Mouse (Mus musculus) heart, embryonic 16.5 days (tissue): ENCODE measurements around the gene Htra1. TPM values are rescaled to one million over a fixed set of nuclear protein-coding genes. Genes with fewer than 3 reads are reported as not detected.

Source experiments
- ATAC-seq: fragments of 200-750 bp; cut with Nextera tagmentation; replicated peaks from 2 replicates; pipeline ENCODE4 v1.8.0; 2017; ENCODE audit warnings: moderate number of reproducible peaks; ENCODE audit not compliant: insufficient read depth, low FRiP score; ENCODE audit errors: extremely low read depth
- H3K27ac ChIP-seq: fragments of 300-500 bp; sonication (generic); 2 replicates; pipeline ENCODE4 v1.5.1; 2014; ENCODE audit warnings: mild to moderate bottlenecking, low read length, control low read depth, moderate library complexity
- H3K27me3 ChIP-seq: fragments of 300-500 bp; sonication (generic); 2 replicates; pipeline ENCODE4 v1.6.1; 2014; ENCODE audit warnings: low read length, mixed read lengths; ENCODE audit not compliant: control insufficient read depth, insufficient read depth
- H3K36me3 ChIP-seq: fragments of 300-500 bp; sonication (generic); 2 replicates; pipeline ENCODE4 v1.6.1; 2014; ENCODE audit not compliant: control insufficient read depth, insufficient read depth
- H3K4me1 ChIP-seq: fragments of 300-500 bp; sonication (generic); 2 replicates; pipeline ENCODE4 v1.6.1; 2014; ENCODE audit warnings: low read length, mixed read lengths; ENCODE audit not compliant: control insufficient read depth, insufficient read depth
- H3K4me2 ChIP-seq: fragments of 300-500 bp; sonication (generic); 2 replicates; pipeline ENCODE4 v1.6.1; 2014; ENCODE audit warnings: low read depth, mild to moderate bottlenecking, control low read depth, low read length
- H3K4me3 ChIP-seq: fragments of 300-500 bp; sonication (generic); 2 replicates; pipeline ENCODE4 v1.5.1; 2014; ENCODE audit warnings: mild to moderate bottlenecking, control low read depth, low read length
- H3K9ac ChIP-seq: fragments of 300-500 bp; sonication (generic); 2 replicates; pipeline ENCODE4 v1.6.1; 2014; ENCODE audit warnings: low read length, control low read depth
- H3K9me3 ChIP-seq: fragments of 300-500 bp; sonication (generic); replicated peaks from 2 replicates; pipeline ENCODE4 v1.6.1; 2016; ENCODE audit warnings: low read length; ENCODE audit not compliant: control insufficient read depth
- WGBS: fragments of 180-500 bp; shearing (Covaris S2); extraction: QIAGEN DNeasy Blood & Tissue Kit; methylation state at CpG from one replicate; pipeline ENCODE4 v1.1.7; 2014; 5-methylcytosine and 5-hydroxymethylcytosine counted together
- polyA plus RNA-seq: library from polyadenylated mRNA; unstranded; fragments of >200 nt; fragmentation: Nextera tagmentation; extraction: Ambion mirVana; gene quantifications from 2 replicates; pipeline ENCODE4 v1.2.1, GENCODE M21; 2015

Htra1 gene
- polyA plus RNA-seq, 1 experiment from 2014 or later, result 65.6 TPM

DNA sequence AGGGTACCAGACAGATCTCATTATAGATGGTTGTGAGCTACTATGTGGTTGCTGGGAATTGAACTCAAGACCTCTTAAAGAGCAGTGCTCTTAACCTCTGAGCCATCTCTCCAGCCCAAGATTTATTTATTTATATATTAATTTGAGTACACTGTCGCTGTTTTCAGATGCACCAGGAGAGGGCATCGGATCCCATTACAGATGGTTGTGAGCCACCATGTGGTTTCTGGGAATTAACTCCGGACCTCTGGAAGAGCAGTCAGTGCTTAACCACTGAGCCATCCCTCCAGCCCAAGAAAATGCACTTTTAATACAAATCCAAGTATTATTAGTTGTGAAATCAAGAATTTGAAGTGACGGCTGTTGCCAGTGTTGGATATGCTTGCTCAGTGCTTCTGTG lies 37.5 kb upstream of the Htra1 start:
- WGBS, result 85% methylated on average over 4 of the region's 4 CpGs
- no peak for ATAC-seq
- Histone ChIP-seq H3K27ac (no peak overlapping the region), H3K27me3 (no peaks in the 10 kb centered on the region), H3K9ac (no peak overlapping the region), H3K4me3 (no peak overlapping the region), H3K4me1 (no peaks in the 10 kb centered on the region), H3K9me3 (no peaks in the 10 kb centered on the region), H3K36me3 (peaks cover 30% of the 10 kb centered on the region), H3K4me2 (no peak overlapping the region)

DNA sequence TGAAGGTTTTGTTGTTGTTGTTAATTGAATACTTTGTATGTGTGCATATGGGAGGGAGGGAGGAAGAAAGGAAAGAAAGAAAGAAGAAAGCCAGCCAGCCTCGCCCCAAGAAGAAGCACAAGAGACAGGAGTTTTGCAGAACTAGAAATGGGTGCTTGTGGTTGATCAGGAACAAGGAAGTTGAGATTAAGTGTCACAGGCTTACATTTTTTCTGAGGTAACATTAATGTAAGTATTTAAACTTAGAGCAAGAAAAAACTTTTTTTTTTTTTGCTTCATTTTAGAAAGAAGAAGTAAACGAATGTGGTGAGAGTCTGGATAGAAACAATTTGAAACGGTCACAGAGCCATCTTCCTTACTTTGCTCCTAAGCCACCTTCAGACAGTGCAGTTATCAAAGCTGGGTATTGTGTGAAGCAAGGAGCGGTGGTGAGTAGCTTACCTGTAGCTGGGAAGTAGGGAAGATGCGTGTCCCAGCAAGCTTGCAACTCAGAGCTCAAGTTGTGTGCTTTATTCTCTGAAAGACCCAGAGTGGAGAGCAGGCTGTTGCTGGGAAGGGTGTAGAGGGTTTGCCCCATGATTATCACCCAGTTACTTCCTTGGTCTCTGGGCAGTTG lies 35.6 kb upstream of the Htra1 start:
- Histone ChIP-seq H3K4me1 (no peaks in the 10 kb centered on the region), H3K4me3 (no peak overlapping the region), H3K27me3 (no peaks in the 10 kb centered on the region), H3K9me3 (no peaks in the 10 kb centered on the region), H3K27ac (no peak overlapping the region), H3K9ac (no peak overlapping the region), H3K4me2 (no peak overlapping the region), H3K36me3 (peaks cover 39% of the 10 kb centered on the region)
- WGBS, result 87% methylated on average over 5 of the region's 5 CpGs
- ATAC-seq, result no peak

DNA sequence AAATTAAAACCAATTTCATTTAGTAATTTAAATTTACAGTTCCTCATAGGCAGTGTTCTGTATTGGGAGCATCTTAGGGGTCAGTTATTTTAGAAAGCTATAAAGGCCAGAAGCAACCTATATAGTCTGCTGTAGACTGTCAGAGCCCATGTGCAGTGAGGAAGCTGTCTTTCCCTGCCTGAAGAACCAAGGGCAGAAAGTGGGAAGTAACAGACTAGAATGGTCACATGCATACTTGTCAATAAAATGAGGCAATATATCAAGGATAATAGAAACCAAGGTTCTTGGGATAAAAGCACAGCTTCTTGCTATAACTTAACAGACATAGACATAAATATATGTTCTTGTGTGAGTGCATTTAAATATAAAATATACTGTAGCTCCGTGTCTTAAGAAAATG lies 33.0 kb upstream of the Htra1 start:
- no peaks in the 10 kb centered on the region for H3K4me1 ChIP-seq
- no peak overlapping the region for H3K9ac ChIP-seq
- WGBS, result 87% methylated on average over 1 of the region's 1 CpGs
- no peak overlapping the region for H3K4me2 ChIP-seq
- H3K4me3 ChIP-seq, result no peak overlapping the region
- no peak for ATAC-seq
- no peaks in the 10 kb centered on the region for H3K9me3 ChIP-seq
- H3K27me3 ChIP-seq, result no peaks in the 10 kb centered on the region
- peaks cover 29% of the 10 kb centered on the region for H3K36me3 ChIP-seq
- H3K27ac ChIP-seq, result no peak overlapping the region

DNA sequence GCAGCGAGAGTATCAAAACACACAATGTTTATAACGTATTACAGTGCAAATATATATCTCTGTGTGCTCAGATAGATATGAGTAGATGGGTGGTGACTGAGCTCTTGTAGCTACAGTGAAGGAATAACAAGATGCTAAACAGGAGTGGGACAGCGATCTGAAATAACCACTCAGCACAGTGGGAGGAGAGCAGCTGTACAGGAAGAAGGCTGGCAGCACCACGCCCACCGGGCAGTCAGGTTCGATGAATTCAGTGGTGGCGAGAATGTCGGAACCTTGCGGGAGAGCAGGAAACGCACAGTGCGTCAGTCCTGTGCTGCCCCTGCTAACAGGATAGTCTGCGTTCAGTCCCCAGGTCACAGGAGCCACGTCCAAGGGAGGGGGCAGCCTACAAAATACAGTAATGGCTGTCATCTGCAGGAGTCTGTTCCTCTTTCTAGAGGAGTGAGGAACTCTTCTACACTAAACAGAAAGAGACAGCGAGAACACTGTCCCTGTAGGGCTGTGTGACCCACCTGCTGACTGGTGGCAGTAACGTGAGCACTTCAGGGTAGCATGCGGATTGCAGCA lies 32.3 kb upstream of the Htra1 start:
- 81% methylated on average over 16 of the region's 16 CpGs for WGBS
- ATAC-seq, result no peak

DNA sequence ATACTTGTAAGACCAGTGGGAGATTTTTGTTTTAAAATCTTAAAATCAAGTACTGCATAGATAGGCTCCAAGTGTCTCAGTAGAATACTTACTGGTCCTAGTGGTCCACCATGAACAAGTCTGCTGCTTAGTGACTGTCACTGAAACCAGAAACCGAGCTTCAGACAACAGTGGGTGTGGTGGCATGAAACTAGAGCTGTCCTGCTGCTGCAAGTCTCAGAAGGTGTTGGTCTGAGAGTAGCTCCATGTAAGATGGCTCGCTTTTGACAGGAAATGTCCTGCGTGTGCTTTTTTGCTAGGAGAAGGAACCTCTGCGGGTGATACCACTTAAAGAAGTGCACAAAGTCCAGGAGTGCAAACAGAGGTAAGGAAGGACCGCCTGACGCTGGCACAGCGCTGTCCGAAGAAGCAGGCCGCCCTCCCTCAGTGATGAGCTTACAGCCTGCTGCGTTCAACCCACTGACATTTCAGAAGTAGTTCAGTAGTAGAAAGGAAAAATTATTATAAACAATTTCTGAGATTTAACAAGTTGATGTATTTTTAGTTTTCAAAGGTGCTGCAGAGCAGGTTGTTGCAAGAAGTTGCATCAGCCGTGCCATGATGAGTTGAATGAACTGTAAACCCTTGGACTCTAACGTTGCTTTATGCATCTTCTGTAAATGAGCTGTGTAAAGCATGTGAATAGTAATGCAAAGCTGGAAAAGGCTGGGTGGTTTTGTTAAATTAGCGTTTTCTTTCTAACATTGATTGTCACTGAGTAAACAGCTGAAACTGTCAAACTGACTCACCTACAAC lies 31.1 kb upstream of the Htra1 start:
- no peak for ATAC-seq
- Histone ChIP-seq H3K9me3 (no peaks in the 10 kb centered on the region), H3K4me1 (no peaks in the 10 kb centered on the region), H3K4me2 (no peak overlapping the region), H3K4me3 (no peak overlapping the region), H3K27me3 (no peaks in the 10 kb centered on the region), H3K27ac (no peak overlapping the region), H3K36me3 (peaks cover 32% of the 10 kb centered on the region), H3K9ac (no peak overlapping the region)
- WGBS, result 86% methylated on average over 13 of the region's 13 CpGs

More for the DNA sequence above, 32.3 kb upstream of the Htra1 start:
- no peak overlapping the region for H3K9ac ChIP-seq
- no peak overlapping the region for H3K4me3 ChIP-seq
- H3K27ac ChIP-seq, result no peak overlapping the region
- H3K4me1 ChIP-seq, result no peaks in the 10 kb centered on the region
- H3K36me3 ChIP-seq, result peaks cover 30% of the 10 kb centered on the region
- no peaks in the 10 kb centered on the region for H3K9me3 ChIP-seq
- H3K27me3 ChIP-seq, result no peaks in the 10 kb centered on the region
- no peak overlapping the region for H3K4me2 ChIP-seq

DNA sequence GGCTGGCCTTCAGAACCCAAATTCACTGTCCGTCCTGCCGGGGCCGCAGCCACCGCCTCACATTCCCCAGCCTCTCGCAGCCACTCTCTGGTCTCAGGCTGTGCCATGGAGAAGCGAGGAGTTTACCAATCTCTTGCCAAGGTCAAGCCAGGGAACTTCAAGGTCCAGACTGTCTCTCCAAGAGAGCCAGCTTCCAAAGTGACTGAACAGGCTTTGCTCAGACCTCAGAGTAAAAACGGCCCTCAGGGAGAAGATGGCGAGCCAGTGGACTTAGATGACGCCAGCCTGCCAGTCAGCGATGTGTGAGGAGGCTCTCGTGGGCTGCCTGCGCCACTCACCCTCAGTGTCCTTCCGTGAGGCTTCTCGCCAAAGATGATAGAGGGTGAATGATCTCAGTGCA lies 25.1 kb upstream of the Htra1 start:
- Histone ChIP-seq H3K4me2 (no peak overlapping the region), H3K4me1 (no peaks in the 10 kb centered on the region), H3K9me3 (no peaks in the 10 kb centered on the region), H3K27me3 (no peaks in the 10 kb centered on the region), H3K27ac (no peak overlapping the region), H3K36me3 (peaks cover 27% of the 10 kb centered on the region), H3K9ac (no peak overlapping the region), H3K4me3 (no peak overlapping the region)
- WGBS, result 83% methylated on average over 14 of the region's 14 CpGs
- no peak for ATAC-seq

DNA sequence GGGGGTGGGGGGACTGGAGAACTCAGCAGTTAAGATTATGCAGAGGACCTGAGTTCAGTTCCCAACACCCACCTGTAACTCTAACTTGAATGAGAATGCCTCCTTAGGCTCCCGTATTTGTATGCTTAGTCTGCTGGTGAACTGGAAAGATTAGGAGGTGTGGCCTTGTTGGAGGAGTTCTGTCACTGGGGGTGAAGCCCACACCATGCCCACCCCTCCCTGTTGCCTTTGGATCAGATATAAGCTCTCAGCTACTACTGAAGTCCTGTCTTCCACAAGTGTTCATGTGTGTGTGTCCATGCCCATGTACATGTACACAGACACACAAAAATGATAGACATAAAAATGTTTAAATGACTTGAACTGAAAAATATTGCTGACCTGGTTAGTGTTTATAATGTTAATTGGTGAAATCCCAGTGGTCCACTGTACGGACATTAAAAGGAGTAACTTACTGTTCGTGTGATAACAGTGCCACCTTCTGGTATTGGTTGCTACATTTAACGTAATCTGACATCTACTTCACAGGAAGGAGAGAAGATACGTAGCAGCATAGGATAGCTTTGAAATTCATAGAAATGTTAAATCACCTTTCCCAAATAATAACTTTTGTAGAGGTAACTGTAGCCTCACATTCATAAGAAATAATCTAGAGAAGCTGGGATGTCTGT lies 21.1 kb upstream of the Htra1 start:
- no peak for ATAC-seq
- no peak overlapping the region for H3K27ac ChIP-seq
- no peaks in the 10 kb centered on the region for H3K27me3 ChIP-seq
- H3K4me2 ChIP-seq, result no peak overlapping the region
- no peaks in the 10 kb centered on the region for H3K9me3 ChIP-seq
- H3K4me1 ChIP-seq, result no peaks in the 10 kb centered on the region
- no peak overlapping the region for H3K4me3 ChIP-seq
- WGBS, result 44% methylated on average over 5 of the region's 5 CpGs
- H3K36me3 ChIP-seq, result peaks cover 16% of the 10 kb centered on the region
- no peak overlapping the region for H3K9ac ChIP-seq

DNA sequence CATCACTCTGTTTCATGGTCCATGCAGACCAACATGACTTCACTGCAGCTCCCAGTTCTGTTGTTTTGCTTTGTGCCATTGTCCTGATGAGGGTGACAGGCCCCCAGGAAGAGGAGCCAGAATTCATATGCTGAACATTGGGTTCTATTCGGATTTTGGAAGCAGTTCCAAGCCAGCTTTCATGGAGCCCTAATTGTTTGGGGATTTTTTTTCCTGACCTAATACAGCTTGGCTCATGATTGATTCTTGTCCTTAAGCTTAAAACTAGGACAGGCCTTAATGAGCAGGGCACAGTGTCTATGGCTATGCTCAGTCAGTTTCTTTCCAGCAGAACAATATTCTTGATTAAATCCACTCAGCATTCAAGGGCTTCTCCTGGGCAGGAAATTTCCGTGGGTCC lies 17.7 kb upstream of the Htra1 start:
- no peaks in the 10 kb centered on the region for H3K9me3 ChIP-seq
- no peaks in the 10 kb centered on the region for H3K4me1 ChIP-seq
- peaks cover 3% of the 10 kb centered on the region for H3K36me3 ChIP-seq
- no peak overlapping the region for H3K4me2 ChIP-seq
- no peaks in the 10 kb centered on the region for H3K27me3 ChIP-seq
- no peak for ATAC-seq
- H3K27ac ChIP-seq, result no peak overlapping the region
- no peak overlapping the region for H3K4me3 ChIP-seq
- H3K9ac ChIP-seq, result no peak overlapping the region
- WGBS, result 63% methylated on average over 2 of the region's 2 CpGs
